Mouse (Mus musculus) heart, adult 2 months (tissue): ENCODE measurements around the gene Pced1a. TPM values are rescaled to one million over a fixed set of nuclear protein-coding genes. Genes with fewer than 3 reads are reported as not detected.

Experiments
- DNase-seq, 2 experiments: peaks; one replicate each; pipeline ENCODE4 v3.0.0; 2021
- H3K27ac ChIP-seq: fragments of 200-600 bp; 2 replicates; pipeline ENCODE4 v1.8.1; 2022
- H3K27me3 ChIP-seq: fragments of 200-500 bp; 2 replicates; pipeline ENCODE4 v1.6.1; 2012; ENCODE audit warnings: mild to moderate bottlenecking, low read length, inconsistent platforms, mixed read lengths; ENCODE audit not compliant: control insufficient read depth, insufficient read depth
- H3K36me3 ChIP-seq: fragments of 200-500 bp; 2 replicates; pipeline ENCODE4 v1.6.1; 2012; ENCODE audit warnings: low read length, inconsistent platforms; ENCODE audit not compliant: control insufficient read depth, insufficient read depth
- H3K4me1 ChIP-seq: fragments of 200-500 bp; 2 replicates; pipeline ENCODE4 v1.6.1; 2011; ENCODE audit warnings: low read length; ENCODE audit not compliant: control insufficient read depth, insufficient read depth
- H3K4me3 ChIP-seq: fragments of 200-600 bp; 2 replicates; pipeline ENCODE4 v1.8.1; 2022
- H3K79me2 ChIP-seq: fragments of 200-500 bp; replicated peaks from 2 replicates; pipeline ENCODE4 v1.6.1; 2012; ENCODE audit warnings: mild to moderate bottlenecking, inconsistent platforms, low read length, moderate library complexity, mixed read lengths; ENCODE audit not compliant: control insufficient read depth, insufficient read depth
- H3K9ac ChIP-seq: fragments of 200-500 bp; 2 replicates; pipeline ENCODE4 v1.6.1; 2012; ENCODE audit warnings: low read depth, mild to moderate bottlenecking, control low read depth, inconsistent platforms, low read length, mixed read lengths
- CTCF ChIP-seq: fragments of 200-600 bp; IDR thresholded peaks from 2 replicates; pipeline ENCODE4 v1.8.1; 2022; ENCODE audit warnings: antibody characterized with exemption, mild to moderate bottlenecking, moderate library complexity
- EP300 ChIP-seq: fragments of 200-500 bp; IDR thresholded peaks from 2 replicates; pipeline ENCODE4 v1.6.1; 2011; ENCODE audit warnings: low read depth, low read length, control low read depth; ENCODE audit not compliant: insufficient read depth
- POLR2A ChIP-seq: fragments of 200-500 bp; IDR thresholded peaks from 2 replicates; pipeline ENCODE4 v1.6.1; 2011; ENCODE audit warnings: mild to moderate bottlenecking, low read depth, low read length, control low read depth; ENCODE audit not compliant: insufficient read depth
- WGBS: fragments of 180-500 bp; shearing (Covaris S2); methylation state at CpG from one replicate; pipeline ENCODE4 v1.1.7; 2018; 5-methylcytosine and 5-hydroxymethylcytosine counted together
- intact Hi-C: fragments of 180-260 bp; cut with DNase I; formaldehyde crosslinking; loops from one replicate; pipeline ENCODE4 v1.15.1; 2025
- polyA plus RNA-seq: library from polyadenylated mRNA; depleted of rRNA; stranded (reverse); fragments of >200 nt; gene quantifications from 2 replicates; pipeline ENCODE4 v1.2.3, GENCODE M21; 2012
- total RNA-seq, 2 experiments: library from RNA; stranded (reverse); gene quantifications; 2 replicates each; pipeline ENCODE4 v1.2.3; 2021

The Pced1a gene
- total and polyA plus RNA-seq, 3 experiments = 5.5 to 14.5 (median 5.5) TPM

DNA sequence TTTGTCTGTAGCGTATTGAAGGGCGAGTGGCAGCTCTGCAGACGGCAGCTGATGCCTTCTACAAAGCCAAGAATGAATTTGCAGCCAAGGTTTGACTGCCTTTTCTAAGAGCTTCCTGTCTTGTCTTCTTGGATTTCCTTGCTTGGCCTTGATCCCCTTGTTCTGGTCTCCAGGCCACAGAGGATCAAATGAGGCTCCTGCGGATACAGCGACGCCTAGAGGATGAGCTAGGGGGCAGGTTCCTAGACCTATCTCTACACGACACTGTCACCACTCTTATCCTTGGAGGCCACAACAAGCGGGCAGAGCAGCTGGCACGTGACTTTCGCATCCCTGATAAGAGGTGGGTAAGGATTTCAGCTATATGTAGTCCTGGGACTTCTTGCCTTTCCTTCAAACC lies 17.7 kb upstream of the Pced1a start:
- H3K9ac ChIP-seq = no peak overlapping the region
- no peaks in the 10 kb centered on the region for H3K4me1 ChIP-seq
- H3K79me2 ChIP-seq = no peaks in the 10 kb centered on the region
- H3K27me3 ChIP-seq = no peaks in the 10 kb centered on the region
- no peak overlapping the region for H3K27ac ChIP-seq
- 78% methylated on average over 10 of the region's 10 CpGs for WGBS
- H3K4me3 ChIP-seq = no peak overlapping the region
- intact Hi-C loops = no loop called here
- H3K36me3 ChIP-seq = no peaks in the 10 kb centered on the region
- TF ChIP-seq POLR2A (no peak), CTCF (no peak), EP300 (no peak)
- no peak for DNase-seq

DNA sequence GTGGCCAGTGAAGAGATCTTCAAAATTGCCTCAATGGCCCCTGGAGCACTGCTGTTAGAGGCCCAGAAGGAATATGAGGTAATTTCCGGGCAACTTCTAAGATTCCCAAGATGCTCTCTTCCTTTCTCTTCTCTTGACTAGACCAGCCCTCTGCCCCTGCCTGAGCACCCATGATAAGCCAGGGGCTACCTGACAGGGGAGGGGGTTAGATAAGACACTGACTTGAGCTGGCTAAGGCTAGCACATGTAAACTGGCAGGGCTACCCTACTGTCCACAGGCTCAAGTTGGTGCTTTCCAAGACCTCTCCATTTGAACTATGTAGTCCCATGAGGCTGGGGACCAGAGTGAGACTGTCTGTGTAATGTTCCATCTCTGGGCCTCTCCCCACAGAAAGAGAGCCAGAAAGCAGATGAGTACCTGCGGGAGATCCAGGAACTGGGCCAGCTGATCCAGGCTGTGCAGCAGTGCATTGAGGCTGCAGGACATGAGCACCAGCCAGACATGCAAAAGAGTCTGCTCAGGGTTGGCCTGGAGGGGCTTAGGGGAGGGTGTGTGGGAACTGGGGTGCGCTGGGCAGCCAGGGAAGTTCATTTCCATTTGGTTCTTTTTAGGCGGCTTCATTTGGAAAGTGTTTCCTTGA lies 15.5 kb upstream of the Pced1a start:
- no peak overlapping the region for H3K9ac ChIP-seq
- no peaks in the 10 kb centered on the region for H3K4me1 ChIP-seq
- H3K36me3 ChIP-seq = no peaks in the 10 kb centered on the region
- intact Hi-C loops = no loop called here
- TF ChIP-seq CTCF (no peak), POLR2A (no peak), EP300 (no peak)
- no peak overlapping the region for H3K27ac ChIP-seq
- no peak overlapping the region for H3K4me3 ChIP-seq
- no peaks in the 10 kb centered on the region for H3K79me2 ChIP-seq
- no peaks in the 10 kb centered on the region for H3K27me3 ChIP-seq
- no peak for DNase-seq
- 95% methylated on average over 4 of the region's 4 CpGs for WGBS

DNA sequence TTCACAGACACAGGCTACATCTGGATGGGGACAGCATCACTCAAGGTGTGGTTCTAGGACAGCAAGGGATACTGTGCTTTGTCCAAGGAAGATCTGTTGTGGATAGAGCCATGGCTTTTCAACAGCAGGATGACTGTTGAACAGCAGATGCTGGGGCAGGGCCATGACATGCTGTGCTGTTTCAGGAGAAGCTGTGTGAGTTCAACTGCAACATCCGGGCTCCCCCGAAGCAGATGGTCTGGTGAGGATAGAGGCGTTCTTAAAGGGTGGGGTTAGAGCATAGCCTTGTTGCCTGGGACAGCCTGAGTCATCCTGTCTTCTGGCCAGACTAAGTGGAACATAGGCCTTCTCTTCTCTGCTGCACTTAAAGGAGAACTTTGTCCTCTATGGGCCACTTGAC lies 14.4 kb upstream of the Pced1a start:
- H3K9ac ChIP-seq = no peak overlapping the region
- no peaks in the 10 kb centered on the region for H3K4me1 ChIP-seq
- 68% methylated on average over 3 of the region's 3 CpGs for WGBS
- H3K79me2 ChIP-seq = no peaks in the 10 kb centered on the region; the same call in 1 of the 2 replicates
- H3K4me3 ChIP-seq = no peak overlapping the region
- TF ChIP-seq EP300 = no peak
- TF ChIP-seq CTCF = no peak
- no peak for TF ChIP-seq POLR2A
- H3K27ac ChIP-seq = no peak overlapping the region
- no peak for DNase-seq
- H3K27me3 ChIP-seq = no peaks in the 10 kb centered on the region
- intact Hi-C loops = no loop called here
- no peaks in the 10 kb centered on the region for H3K36me3 ChIP-seq

DNA sequence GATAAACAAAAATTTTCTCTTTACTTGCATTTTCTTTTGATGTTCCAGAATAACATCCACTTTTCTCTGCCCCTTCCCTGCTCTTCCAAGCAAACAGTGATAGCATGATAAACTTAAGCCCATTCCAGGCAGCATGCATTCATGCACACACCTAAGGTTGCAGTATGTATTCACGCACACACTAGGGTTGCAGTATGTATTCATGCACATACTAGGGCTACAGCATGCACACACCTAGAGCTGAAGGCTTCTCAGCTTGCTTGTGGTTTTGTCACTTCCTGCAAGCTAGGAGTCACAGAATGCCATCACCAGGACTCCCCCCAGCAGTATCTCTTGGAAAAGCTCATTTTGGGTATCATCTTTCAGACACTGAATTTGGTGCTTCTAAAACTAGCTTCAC lies 12.3 kb upstream of the Pced1a start:
- intact Hi-C loops = no loop called here
- H3K36me3 ChIP-seq = no peaks in the 10 kb centered on the region
- no peaks in the 10 kb centered on the region for H3K27me3 ChIP-seq
- no peak for DNase-seq
- H3K9ac ChIP-seq = no peak overlapping the region
- H3K4me3 ChIP-seq = no peak overlapping the region
- TF ChIP-seq EP300 (no peak), POLR2A (no peak), CTCF (no peak)
- no peak overlapping the region for H3K27ac ChIP-seq
- H3K4me1 ChIP-seq = no peaks in the 10 kb centered on the region; the same call in 1 of the 2 replicates
- no peaks in the 10 kb centered on the region; the same call in 1 of the 2 replicates for H3K79me2 ChIP-seq
- WGBS = 91% methylated on average over 1 of the region's 1 CpGs

DNA sequence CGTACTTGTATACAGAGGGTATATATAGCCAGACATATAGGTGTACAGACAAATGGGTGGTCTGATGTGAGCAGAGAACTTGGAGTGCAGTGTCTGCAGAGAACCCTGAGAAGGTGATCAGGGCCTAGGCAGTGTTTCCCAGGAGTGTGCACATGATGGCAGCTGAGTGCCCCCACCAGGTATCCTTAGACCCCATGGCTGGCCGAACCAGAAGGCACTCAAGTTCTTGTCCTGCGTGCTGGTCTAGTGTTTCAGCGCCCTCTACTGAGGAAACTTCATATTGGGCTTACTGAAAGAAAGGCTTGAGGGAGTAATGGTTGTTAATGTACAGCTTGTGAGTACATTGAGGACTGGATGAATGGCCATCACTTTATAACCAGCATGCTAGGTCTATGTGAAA lies 8.7 kb upstream of the Pced1a start:
- intact Hi-C loops = no loop called here
- no peaks in the 10 kb centered on the region; the same call in 1 of the 2 replicates for H3K79me2 ChIP-seq
- DNase-seq = no peak
- no peak overlapping the region for H3K27ac ChIP-seq
- 21% methylated on average over 4 of the region's 4 CpGs for WGBS
- H3K4me1 ChIP-seq = no peaks in the 10 kb centered on the region; the same call in none of the 2 replicates
- H3K36me3 ChIP-seq = no peaks in the 10 kb centered on the region
- H3K4me3 ChIP-seq = no peak overlapping the region
- no peak overlapping the region for H3K9ac ChIP-seq
- H3K27me3 ChIP-seq = no peaks in the 10 kb centered on the region
- peak; percentile 78 for TF ChIP-seq CTCF
- no peak for TF ChIP-seq EP300

DNA sequence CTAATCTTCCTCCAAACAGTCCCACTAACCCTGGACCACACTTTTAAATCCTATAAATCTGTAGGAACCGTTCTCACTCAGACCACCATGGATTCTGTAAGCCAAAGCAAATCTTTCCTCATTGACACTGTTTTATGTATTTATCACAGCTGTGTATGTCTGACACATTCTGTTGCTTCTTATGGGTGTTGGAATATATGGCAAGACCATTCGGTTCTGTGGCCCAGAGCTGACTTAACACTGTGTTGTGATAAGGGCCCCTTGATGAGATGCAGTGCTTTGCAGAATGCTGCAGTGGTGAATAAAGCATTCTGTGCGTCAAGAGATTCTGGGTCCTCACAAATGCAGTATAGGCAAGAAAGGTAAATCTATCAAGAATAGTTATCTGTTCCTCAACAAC lies 7.7 kb upstream of the Pced1a start:
- no peaks in the 10 kb centered on the region; the same call in 1 of the 2 replicates for H3K79me2 ChIP-seq
- no peak overlapping the region for H3K4me3 ChIP-seq
- WGBS = 77% methylated on average over 3 of the region's 3 CpGs
- TF ChIP-seq CTCF (no peak), EP300 (no peak), POLR2A (no peak)
- DNase-seq = no peak
- intact Hi-C loops = no loop called here
- H3K36me3 ChIP-seq = no peaks in the 10 kb centered on the region
- H3K9ac ChIP-seq = no peak overlapping the region
- H3K27ac ChIP-seq = no peak overlapping the region
- H3K27me3 ChIP-seq = no peaks in the 10 kb centered on the region
- no peaks in the 10 kb centered on the region; the same call in none of the 2 replicates for H3K4me1 ChIP-seq

DNA sequence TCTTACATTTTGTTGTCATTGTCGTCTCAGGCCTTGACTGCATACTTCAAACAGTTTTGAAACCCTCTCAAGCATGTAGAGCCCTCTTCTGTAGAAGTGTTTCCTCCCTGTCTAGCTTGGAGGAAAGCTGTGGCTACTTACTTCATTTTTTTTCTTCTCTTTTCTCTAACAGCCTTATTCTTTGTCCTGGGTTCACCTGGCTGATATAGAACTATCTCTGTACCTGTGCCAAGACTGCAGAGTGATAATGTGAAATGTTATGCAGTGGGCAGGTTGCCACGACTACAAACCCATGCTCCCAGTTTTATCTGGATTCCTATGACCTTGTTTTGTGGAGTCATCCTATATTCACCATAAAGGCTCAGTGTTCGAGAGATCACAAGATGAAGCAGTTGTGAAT lies 6.0 kb upstream of the Pced1a start:
- 64% methylated on average over 3 of the region's 3 CpGs for WGBS
- Histone ChIP-seq H3K4me3 (no peak overlapping the region), H3K4me1 (no peaks in the 10 kb centered on the region; the same call in none of the 2 replicates), H3K9ac (no peak overlapping the region), H3K27me3 (no peaks in the 10 kb centered on the region), H3K27ac (no peak overlapping the region), H3K79me2 (no peaks in the 10 kb centered on the region; the same call in 1 of the 2 replicates), H3K36me3 (no peaks in the 10 kb centered on the region)
- intact Hi-C loops = no loop called here
- TF ChIP-seq CTCF (no peak), POLR2A (no peak)
- DNase-seq = no peak
